Mouse (Mus musculus) heart, adult 8-10 months (tissue): Measurements from ENCODE around the gene Cerk. TPM values are rescaled to one million over a fixed set of nuclear protein-coding genes. Genes with fewer than 3 reads are reported as not detected.

Experiments used
- DNase-seq: peaks from one replicate; pipeline ENCODE4 v3.0.0; 2022; ENCODE audit warnings: low spot score
- total RNA-seq, 4 experiments: library from RNA; stranded (reverse); gene quantifications; 2 replicates each; pipeline ENCODE4 v1.2.4; 2022

Gene Cerk
- total RNA-seq, 4 experiments from 2014 or later = 25.5 to 32.9 (median 29.4) TPM

DNA sequence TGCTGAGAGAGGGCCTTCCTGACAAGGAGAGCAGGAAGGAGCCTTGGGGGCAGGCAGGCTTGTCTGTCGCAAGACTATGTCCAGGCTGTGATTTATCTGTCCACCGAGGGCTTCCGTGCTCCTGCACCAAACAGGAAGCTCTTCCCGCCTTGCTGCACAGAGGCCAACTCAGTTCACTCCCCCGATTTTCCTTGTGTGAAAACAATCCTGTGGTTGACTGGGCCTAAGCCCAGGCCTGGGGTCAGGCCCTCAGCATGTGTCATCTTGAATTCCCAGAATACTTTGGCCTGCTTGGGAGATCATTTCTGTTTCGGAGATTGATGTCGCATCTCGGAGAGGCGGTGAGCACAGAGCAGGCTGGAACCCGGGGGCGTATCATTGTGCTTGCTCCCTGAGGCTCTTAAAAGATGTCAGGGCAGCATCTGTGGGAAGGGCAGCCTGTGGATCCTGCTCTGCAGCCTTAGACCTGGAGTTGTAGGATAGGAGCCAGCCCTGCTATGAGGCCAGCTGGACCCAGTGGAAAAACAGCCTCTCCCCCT, 95.9 kb downstream of the Cerk start:
- DNase-seq = peak; percentile 91

Other genes with a start within 250 kb of the Cerk start
- gene Celsr1, start 152.4 kb downstream of the Cerk start, total RNA-seq = 1 to 10 TPM; 3.2 to 7.3 (median 4.5) TPM
- 10 to 100 TPM; 26.1 to 31.8 (median 27.3) TPM for gene Gramd4, start 128.4 kb downstream of the Cerk start, total RNA-seq
- 10 to 100 TPM; 24.9 to 30.8 (median 27.7) TPM for gene Tbc1d22a, start 28.3 kb upstream of the Cerk start, total RNA-seq